Mouse (Mus musculus) T-helper 1 cell (primary cell): ENCODE measurements around the gene Plod2.

Experiments used
- in situ Hi-C: fragments of 300-600 bp; cut with MboI, MseI; formaldehyde crosslinking; loops from one replicate; pipeline ENCODE4 v1.15.1; 2025; ENCODE audit warnings: high pct_unique_total_duplicates

Plod2 gene

GRCm38 (mm10) chr9:92599940-92600538, 58.0 kb downstream of the Plod2 start:
- in situ Hi-C loops: no loop called here

- in situ Hi-C loops: no loop called here
Measured at GRCm38 (mm10) chr9:92601551-92601950, 59.5 kb downstream of the Plod2 start.

GRCm38 (mm10) chr9:92603541-92603940, 61.5 kb downstream of the Plod2 start:
- in situ Hi-C loops: no loop called here

- in situ Hi-C loops: loop anchor here (5.0 kb wide), 3 partner anchors 113 to 468 kb away; no protein-coding TSS in a partner anchor
Measured at GRCm38 (mm10) chr9:92610628-92611267, 68.7 kb downstream of the Plod2 start.

GRCm38 (mm10) chr9:92612641-92613040, 70.6 kb downstream of the Plod2 start:
- in situ Hi-C loops: loop anchor here (5.0 kb wide), 3 partner anchors 115 to 470 kb away; no protein-coding TSS in a partner anchor

GRCm38 (mm10) chr9:92613206-92613605, 71.2 kb downstream of the Plod2 start:
- in situ Hi-C loops: loop anchor here (5.0 kb wide), 3 partner anchors 116 to 471 kb away; no protein-coding TSS in a partner anchor

- in situ Hi-C loops: no loop called here
Measured at GRCm38 (mm10) chr9:92616418-92616817, 74.4 kb downstream of the Plod2 start.

- in situ Hi-C loops: no loop called here
Measured at GRCm38 (mm10) chr9:92617376-92617775, 75.4 kb downstream of the Plod2 start.

GRCm38 (mm10) chr9:92620088-92620487, 78.1 kb downstream of the Plod2 start:
- in situ Hi-C loops: no loop called here

GRCm38 (mm10) chr9:92621246-92621645, 79.2 kb downstream of the Plod2 start:
- in situ Hi-C loops: no loop called here

- in situ Hi-C loops: no loop called here
Measured at GRCm38 (mm10) chr9:92621878-92622282, 79.9 kb downstream of the Plod2 start.

- in situ Hi-C loops: no loop called here
Measured at GRCm38 (mm10) chr9:92634792-92635191, 92.8 kb downstream of the Plod2 start.

GRCm38 (mm10) chr9:92639200-92639897, 97.3 kb downstream of the Plod2 start:
- in situ Hi-C loops: no loop called here

- in situ Hi-C loops: no loop called here
Measured at GRCm38 (mm10) chr9:92641717-92642116, 99.7 kb downstream of the Plod2 start.
